Mouse (Mus musculus): ENCODE measurements around the gene Pitpnc1. TPM values are rescaled to one million over a fixed set of nuclear protein-coding genes. Genes with fewer than 3 reads are reported as not detected.

Pitpnc1 gene
- polyA plus RNA-seq, 1 experiment = 18.5 TPM

DNA sequence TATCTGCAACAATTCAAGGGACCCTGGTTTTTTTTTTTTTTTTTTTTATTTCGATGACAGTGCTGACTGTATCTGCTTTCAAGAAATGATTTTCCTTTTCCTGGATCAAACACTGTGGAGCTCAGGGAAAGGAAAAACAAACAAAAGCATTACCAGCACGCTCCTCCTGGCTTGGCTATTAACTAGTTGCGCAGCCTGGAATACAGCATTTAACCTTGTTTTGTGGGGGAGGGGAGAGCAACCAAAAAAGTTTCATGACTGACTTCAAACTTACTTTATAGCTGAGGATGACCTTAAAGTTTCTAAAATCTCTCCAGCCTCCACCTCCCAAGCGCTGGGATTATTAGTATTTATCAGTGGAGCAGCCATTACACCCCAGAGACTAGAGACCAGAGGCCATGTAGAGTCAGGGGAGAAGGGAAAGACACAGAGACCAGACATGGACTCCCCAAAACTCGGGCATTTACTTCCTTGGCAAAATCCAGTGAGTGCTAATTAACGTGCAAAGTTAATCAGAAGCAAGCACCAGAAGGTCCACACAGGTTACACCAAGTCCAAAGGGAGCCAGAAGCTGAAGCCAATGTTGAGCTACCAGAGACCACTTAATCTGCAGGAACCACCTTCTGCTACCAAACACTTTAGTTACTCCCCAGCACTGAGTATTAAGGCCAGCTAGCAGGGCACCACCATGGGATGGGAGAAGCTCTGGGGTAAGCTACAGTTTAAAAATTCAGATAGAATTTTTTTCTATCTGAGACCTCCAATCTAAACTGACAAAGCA, 3.7 kb downstream of the Pitpnc1 start:
- Histone ChIP-seq H3K27ac (ENCODE audit: insufficient read depth, low read depth, low read length) (peak overlapping the region; percentile 91), H3K36me3 (ENCODE audit: control insufficient read depth, insufficient read depth, low read length) (no peaks in the 10 kb centered on the region), H3K4me3 (ENCODE audit: insufficient read depth, low read depth, low read length) (no peak overlapping the region), H3K4me1 (ENCODE audit: control insufficient read depth, insufficient read depth, low read length) (peaks cover 21% of the 10 kb centered on the region; the same call in 1 of the 2 replicates), H3K27me3 (replicated peaks; ENCODE audit: control insufficient read depth, insufficient read depth, low read length) (no peaks in the 10 kb centered on the region)
- DNase-seq = peak; percentile 82
- no peak for TF ChIP-seq POLR2A (IDR thresholded peaks at IDR 0.05; ENCODE audit: low read depth, low read length)
- no peak for TF ChIP-seq CTCF (conservative IDR thresholded peaks at IDR 0.05; ENCODE audit: insufficient read depth, insufficient read length, low read depth, low read length)
- WGBS = 26% methylated on average over 6 of the region's 6 CpGs

DNA sequence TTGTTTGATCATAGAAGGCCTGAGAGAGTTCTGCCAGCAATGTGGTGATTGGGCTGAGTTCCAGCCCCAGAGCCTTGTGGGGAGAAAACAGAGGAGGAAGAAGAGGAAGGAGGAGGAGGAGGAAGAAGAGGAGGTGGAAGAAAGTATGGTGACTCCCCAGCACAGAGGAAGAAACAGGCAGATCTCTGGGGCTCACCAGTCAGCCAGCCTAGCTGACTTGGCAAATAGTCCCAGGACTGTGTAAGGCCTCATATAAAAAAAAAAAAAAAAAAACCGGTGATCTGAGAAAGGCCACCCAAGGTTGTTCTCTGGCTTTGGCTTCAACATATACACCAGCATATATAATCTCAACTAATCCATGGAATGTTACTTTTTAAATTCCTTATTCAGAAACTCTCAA, 4.5 kb downstream of the Pitpnc1 start:
- Histone ChIP-seq H3K27me3 (replicated peaks; ENCODE audit: control insufficient read depth, insufficient read depth, low read length) (no peaks in the 10 kb centered on the region), H3K27ac (ENCODE audit: insufficient read depth, low read depth, low read length) (peak overlapping the region; percentile 91), H3K36me3 (ENCODE audit: control insufficient read depth, insufficient read depth, low read length) (no peaks in the 10 kb centered on the region), H3K4me3 (ENCODE audit: insufficient read depth, low read depth, low read length) (no peak overlapping the region), H3K4me1 (ENCODE audit: control insufficient read depth, insufficient read depth, low read length) (peaks cover 21% of the 10 kb centered on the region; the same call in 1 of the 2 replicates)
- WGBS = 33% methylated on average over 1 of the region's 1 CpGs
- DNase-seq = no peak
- TF ChIP-seq POLR2A (IDR thresholded peaks at IDR 0.05; ENCODE audit: low read depth, low read length) = no peak
- TF ChIP-seq CTCF (conservative IDR thresholded peaks at IDR 0.05; ENCODE audit: insufficient read depth, insufficient read length, low read depth, low read length) = no peak

DNA sequence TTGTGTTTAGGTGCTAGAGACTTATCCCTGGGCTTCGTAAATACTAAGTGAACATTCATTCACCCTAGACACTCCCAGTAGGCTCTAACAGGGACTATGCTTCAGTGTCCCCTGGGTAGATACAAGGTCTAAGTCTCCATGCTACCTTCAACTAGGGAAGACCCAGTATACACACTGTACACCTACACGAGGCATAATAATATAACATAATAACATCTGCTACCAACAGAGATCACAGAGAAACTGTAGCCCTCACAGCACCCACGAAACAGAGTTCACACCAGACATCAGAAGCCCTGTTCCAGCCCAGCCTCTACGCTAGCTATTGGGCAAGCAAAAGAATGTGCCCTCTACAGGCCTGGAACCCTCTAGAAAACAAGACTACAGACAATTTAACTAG, 5.5 kb downstream of the Pitpnc1 start:
- no peak overlapping the region for H3K27ac ChIP-seq (ENCODE audit: insufficient read depth, low read depth, low read length)
- H3K27me3 ChIP-seq (replicated peaks; ENCODE audit: control insufficient read depth, insufficient read depth, low read length) = no peaks in the 10 kb centered on the region
- peaks cover 21% of the 10 kb centered on the region; the same call in 1 of the 2 replicates for H3K4me1 ChIP-seq (ENCODE audit: control insufficient read depth, insufficient read depth, low read length)
- TF ChIP-seq CTCF (conservative IDR thresholded peaks at IDR 0.05; ENCODE audit: insufficient read depth, insufficient read length, low read depth, low read length) (no peak), POLR2A (IDR thresholded peaks at IDR 0.05; ENCODE audit: low read depth, low read length) (no peak)
- no peaks in the 10 kb centered on the region for H3K36me3 ChIP-seq (ENCODE audit: control insufficient read depth, insufficient read depth, low read length)
- 80% methylated on average over 4 of the region's 4 CpGs for WGBS
- DNase-seq = no peak
- H3K4me3 ChIP-seq (ENCODE audit: insufficient read depth, low read depth, low read length) = no peak overlapping the region

DNA sequence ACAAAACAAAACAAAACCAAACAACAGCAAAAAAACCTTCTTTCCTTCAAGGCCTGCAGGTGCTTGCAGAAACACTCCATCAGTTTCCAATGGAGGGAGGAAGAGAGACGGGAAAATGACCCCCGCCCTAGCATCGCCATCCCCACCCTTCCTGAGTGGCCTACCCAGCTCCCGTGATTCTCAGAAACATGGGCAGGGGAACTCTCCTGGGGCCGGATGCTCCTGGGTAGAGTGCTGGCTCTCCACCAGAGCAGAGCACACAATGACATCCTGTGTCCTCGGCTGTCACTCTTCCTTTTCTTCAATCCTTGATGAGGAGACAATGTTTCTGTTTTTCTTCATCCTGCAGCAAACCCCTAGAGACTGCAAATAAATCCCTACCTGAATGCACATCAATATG, 6.4 kb downstream of the Pitpnc1 start:
- Histone ChIP-seq H3K36me3 (ENCODE audit: control insufficient read depth, insufficient read depth, low read length) (no peaks in the 10 kb centered on the region), H3K4me3 (ENCODE audit: insufficient read depth, low read depth, low read length) (no peak overlapping the region), H3K27ac (ENCODE audit: insufficient read depth, low read depth, low read length) (peak overlapping the region; percentile 18; the same call in 1 of the 2 replicates), H3K27me3 (replicated peaks; ENCODE audit: control insufficient read depth, insufficient read depth, low read length) (no peaks in the 10 kb centered on the region), H3K4me1 (ENCODE audit: control insufficient read depth, insufficient read depth, low read length) (peaks cover 21% of the 10 kb centered on the region; the same call in 1 of the 2 replicates)
- DNase-seq = peak; percentile 70
- TF ChIP-seq POLR2A (IDR thresholded peaks at IDR 0.05; ENCODE audit: low read depth, low read length) (no peak), CTCF (conservative IDR thresholded peaks at IDR 0.05; ENCODE audit: insufficient read depth, insufficient read length, low read depth, low read length) (no peak)
- whole genome bisulfite sequencing = 52% methylated on average over 6 of the region's 6 CpGs

DNA sequence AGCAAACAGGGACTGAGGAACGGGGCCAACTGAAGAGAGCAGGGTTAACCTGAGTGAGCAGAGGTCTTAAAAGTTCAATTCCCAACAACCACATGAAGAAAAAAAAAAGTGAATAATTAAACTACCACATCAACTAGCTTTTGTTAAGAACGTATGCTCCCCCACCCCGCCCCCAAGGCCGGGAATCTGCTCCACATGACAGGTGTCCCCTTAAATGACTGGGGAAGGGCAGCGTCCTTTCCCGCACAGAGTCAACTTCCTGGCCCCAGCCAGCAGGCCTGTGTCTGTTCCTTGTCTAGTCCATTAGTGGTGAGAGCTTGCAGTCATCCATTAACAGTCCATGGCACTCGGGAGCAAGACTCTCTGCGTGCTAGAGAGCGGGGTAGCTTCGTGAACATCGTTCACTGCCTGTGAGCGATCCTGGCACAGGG, 7.2 kb downstream of the Pitpnc1 start:
- 41% methylated on average over 12 of the region's 12 CpGs for WGBS
- Histone ChIP-seq H3K27me3 (replicated peaks; ENCODE audit: control insufficient read depth, insufficient read depth, low read length) (no peaks in the 10 kb centered on the region), H3K36me3 (ENCODE audit: control insufficient read depth, insufficient read depth, low read length) (no peaks in the 10 kb centered on the region), H3K4me1 (ENCODE audit: control insufficient read depth, insufficient read depth, low read length) (peaks cover 23% of the 10 kb centered on the region; the same call in 1 of the 2 replicates), H3K4me3 (ENCODE audit: insufficient read depth, low read depth, low read length) (no peak overlapping the region), H3K27ac (ENCODE audit: insufficient read depth, low read depth, low read length) (peak overlapping the region; percentile 18)
- DNase-seq = peak; percentile 79
- no peak for TF ChIP-seq CTCF (conservative IDR thresholded peaks at IDR 0.05; ENCODE audit: insufficient read depth, insufficient read length, low read depth, low read length)
- no peak for TF ChIP-seq POLR2A (IDR thresholded peaks at IDR 0.05; ENCODE audit: low read depth, low read length)

DNA sequence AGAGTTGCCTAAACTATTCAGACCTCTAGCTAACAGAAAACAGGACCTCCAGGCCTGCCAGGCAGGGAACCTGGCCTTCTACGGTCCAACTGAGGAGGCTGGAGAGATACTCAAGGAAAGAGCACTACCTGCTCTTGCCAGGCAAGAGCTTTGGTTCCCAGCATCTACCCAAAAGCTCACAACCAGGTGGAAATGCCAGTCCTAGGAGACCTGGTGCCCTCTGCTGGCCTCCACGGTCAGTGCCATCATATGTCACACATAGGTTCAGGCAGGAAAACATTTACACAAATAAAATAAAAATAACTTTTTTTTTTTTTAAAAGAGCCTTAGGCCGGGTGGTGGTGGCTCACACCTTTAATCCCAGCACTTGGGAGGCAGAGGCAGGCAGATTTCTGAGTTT, 8.0 kb downstream of the Pitpnc1 start:
- 92% methylated on average over 3 of the region's 3 CpGs for WGBS
- H3K27ac ChIP-seq (ENCODE audit: insufficient read depth, low read depth, low read length) = no peak overlapping the region
- no peak for DNase-seq
- peak; percentile 49 for TF ChIP-seq CTCF (conservative IDR thresholded peaks at IDR 0.05; ENCODE audit: insufficient read depth, insufficient read length, low read depth, low read length)
- no peak for TF ChIP-seq POLR2A (IDR thresholded peaks at IDR 0.05; ENCODE audit: low read depth, low read length)
- no peaks in the 10 kb centered on the region for H3K27me3 ChIP-seq (replicated peaks; ENCODE audit: control insufficient read depth, insufficient read depth, low read length)
- peaks cover 21% of the 10 kb centered on the region; the same call in 1 of the 2 replicates for H3K4me1 ChIP-seq (ENCODE audit: control insufficient read depth, insufficient read depth, low read length)
- H3K4me3 ChIP-seq (ENCODE audit: insufficient read depth, low read depth, low read length) = no peak overlapping the region
- no peaks in the 10 kb centered on the region for H3K36me3 ChIP-seq (ENCODE audit: control insufficient read depth, insufficient read depth, low read length)

DNA sequence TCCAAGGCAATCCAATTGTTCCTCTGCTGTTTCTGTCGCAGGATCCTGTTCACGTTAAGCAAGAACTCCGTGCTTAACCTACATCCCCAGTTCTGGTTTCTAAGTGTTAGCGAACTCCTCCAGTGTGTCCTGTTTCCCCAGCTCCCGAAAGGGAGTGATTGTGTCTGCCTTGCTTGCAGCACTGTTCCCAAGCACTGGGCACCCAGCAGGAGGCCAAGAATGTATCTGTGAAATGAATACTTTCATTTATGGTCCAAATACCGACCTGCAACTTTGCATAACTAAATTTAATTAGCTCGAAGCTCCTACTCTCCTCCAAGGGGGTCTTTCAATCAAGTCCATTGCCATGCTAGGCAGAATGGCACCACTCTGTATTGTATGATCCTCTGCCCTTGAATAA, 10.7 kb downstream of the Pitpnc1 start:
- 70% methylated on average over 7 of the region's 7 CpGs for WGBS
- DNase-seq = no peak
- Histone ChIP-seq H3K36me3 (ENCODE audit: control insufficient read depth, insufficient read depth, low read length) (no peaks in the 10 kb centered on the region), H3K4me3 (ENCODE audit: insufficient read depth, low read depth, low read length) (no peak overlapping the region), H3K4me1 (ENCODE audit: control insufficient read depth, insufficient read depth, low read length) (peaks cover 10% of the 10 kb centered on the region; the same call in 1 of the 2 replicates), H3K27me3 (replicated peaks; ENCODE audit: control insufficient read depth, insufficient read depth, low read length) (no peaks in the 10 kb centered on the region), H3K27ac (ENCODE audit: insufficient read depth, low read depth, low read length) (no peak overlapping the region)
- TF ChIP-seq POLR2A (IDR thresholded peaks at IDR 0.05; ENCODE audit: low read depth, low read length) = no peak
